Mouse (Mus musculus) myocyte (in vitro differentiated cells): ENCODE results near the gene Krtap3-2.

Experiments used
- MAX ChIP-seq: IDR thresholded peaks from one replicate; pipeline ENCODE4 v1.6.1; 2011; ENCODE audit warnings: low read depth, mild to moderate bottlenecking, control low read depth
- POLR2A ChIP-seq: IDR thresholded peaks from one replicate; pipeline ENCODE4 v1.6.1; 2011; ENCODE audit warnings: low read depth, mild to moderate bottlenecking, control low read depth, moderate library complexity; ENCODE audit not compliant: insufficient read length

DNA sequence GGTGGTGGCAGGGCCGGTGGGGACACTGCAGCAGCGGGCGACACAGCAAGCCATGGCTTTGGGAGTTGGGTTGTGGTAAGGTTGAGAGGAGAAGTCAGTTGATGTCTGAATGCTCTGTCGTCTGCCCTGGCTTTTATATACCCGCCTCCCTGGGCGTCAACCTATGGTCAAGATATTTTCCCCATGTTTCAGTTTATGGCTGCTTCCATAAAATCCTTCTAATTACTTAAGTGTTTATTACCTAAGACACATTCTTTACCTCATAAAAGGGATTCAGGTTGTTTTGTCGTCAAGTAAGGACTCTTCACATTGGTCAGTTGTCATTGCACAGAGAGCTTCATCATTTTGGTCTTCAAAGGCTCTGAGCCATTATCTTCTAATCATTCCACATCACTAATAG lies 9.9 kb upstream of the Krtap3-2 start, which contains the start of gene Krtap3-1:
- TF ChIP-seq MAX (no peak), POLR2A (no peak)
